Mouse (Mus musculus) MEL-GATA-1-ER (cell line): Measurements from ENCODE around the gene Rpl5.
A peak's percentile ranks its signal among the peaks of the same experiment; 100 is the strongest.
"Not testable (repeated sequence)": the region's sequence is repeated elsewhere in the genome, so short reads cannot be mapped to it uniquely, and the experiment has no call there.

Source experiments
- DNase-seq: peaks from one replicate; pipeline ENCODE4 v3.0.0-alpha.2; 2012; ENCODE audit warnings: low read depth; ENCODE audit errors: extremely low read depth

Rpl5 gene

DNA sequence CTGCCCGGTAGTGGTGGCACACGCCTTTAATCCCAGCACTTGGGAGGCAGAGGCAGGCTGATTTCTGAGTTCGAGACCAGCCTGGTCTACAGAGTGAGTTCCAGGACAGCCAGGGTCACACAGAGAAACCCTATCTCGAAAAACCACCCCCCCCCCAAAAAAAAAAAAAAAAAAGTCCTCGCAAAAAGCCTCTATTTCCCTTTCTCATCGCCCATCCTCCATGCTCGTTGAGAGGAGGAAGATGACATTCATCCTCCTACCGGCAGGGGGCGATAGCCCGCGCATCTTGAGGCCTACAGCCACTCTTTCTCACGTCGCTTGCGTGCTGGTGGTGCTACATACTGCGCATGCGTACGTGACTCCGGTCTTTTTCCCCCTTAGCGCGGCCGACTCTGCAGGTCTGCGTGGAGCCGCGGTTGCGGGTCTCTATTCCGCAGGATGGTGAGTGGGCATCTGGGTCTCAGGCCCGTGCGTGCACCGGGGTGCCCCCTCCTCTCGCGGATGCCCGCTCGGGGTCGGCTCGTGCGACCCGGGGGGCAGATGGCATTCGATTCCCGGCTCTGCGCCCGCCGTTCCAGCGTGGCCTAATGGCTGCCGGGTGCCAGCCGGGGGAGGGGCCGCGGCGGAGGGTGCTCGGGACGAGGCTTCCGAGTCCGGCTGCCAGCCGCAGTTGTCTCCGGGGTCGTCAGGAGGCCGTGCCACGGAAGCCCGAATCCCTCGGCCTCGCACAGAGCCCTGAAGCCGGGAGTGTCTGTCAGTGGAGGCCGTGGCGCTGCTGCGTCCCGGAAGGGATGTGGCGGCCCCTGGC, at the start of gene Rpl5:
Gene Rpl5 (plus strand): TSS at position 297 of the 808 bp plus-strand sequence.
- DNase-seq: peak; percentile 91

DNA sequence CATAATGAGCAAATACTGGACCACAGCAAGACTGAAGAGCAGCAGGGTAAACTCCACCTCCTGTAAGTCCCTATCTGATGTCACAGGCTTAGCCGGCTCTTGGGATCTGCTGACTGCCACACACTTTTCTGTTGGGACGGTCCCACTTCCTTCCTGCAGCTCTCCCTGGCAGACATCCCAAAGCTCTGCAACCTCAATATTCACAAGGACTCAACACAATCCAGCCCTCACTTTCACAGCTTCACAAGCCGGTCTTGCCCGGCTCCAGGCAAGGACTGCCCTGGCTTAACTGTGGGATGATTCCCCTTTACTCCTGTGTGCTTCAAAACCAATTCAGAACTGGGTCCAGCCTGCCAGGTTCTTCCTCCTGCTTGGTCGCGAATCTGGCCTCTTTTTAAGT, 46.5 kb upstream of the Rpl5 start:
- DNase-seq: no peak

DNA sequence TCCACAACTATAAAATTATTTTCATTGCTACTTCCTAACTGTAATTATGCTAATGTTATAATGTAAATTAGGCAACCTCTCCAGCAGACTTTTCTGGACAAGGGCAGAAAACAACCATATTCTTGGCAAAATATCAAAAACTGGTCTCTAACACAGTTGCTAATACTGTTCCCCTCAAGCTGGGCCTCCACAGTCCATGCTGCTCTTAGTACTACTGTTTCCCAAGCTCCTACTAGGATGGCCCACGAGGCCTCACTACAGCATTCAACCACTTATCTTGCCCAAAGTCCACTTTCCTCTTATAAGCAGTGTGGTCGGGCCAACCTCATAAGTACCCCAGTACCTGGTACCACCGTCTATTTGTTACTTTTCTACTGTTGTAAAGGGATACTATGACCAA, 45.7 kb upstream of the Rpl5 start:
- DNase-seq: no peak

DNA sequence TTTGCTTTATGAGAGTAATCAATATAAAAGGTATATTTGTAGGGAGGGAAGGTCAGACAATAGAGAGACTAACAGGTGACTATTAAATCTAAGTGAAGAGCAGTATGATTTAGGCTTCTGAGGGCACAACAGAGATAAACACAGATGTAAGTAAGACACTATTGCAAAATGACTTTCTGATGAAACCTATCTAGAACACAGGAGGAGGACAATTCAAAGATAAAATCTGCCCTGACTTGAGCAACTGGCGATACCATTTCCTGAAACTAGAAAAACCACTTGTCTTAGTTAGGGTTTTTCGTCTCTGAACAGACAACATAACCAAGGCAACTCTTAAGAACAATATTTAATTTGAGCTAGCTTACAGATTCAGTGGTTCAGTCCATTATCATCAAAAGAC, 44.8 kb upstream of the Rpl5 start:
- no peak for DNase-seq

DNA sequence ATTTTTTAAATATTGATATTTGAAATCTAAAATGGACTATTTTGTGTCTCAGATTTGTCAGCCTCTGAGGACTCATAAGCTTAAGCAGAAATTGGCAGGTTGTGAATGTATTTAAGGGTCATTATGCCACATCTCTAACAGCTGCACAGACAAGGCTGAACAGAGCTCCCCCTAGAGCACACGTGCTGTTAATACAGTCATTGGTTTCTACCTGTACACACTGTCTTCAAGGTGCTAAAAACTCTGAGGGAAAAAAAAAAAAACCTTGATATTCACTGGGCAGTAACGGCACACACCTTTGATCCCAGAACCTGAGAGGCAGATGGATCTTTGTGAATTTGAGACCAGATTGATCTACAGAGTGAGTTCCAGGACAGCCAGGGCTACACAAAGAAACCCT, 41.3 kb upstream of the Rpl5 start:
- DNase-seq: no peak

DNA sequence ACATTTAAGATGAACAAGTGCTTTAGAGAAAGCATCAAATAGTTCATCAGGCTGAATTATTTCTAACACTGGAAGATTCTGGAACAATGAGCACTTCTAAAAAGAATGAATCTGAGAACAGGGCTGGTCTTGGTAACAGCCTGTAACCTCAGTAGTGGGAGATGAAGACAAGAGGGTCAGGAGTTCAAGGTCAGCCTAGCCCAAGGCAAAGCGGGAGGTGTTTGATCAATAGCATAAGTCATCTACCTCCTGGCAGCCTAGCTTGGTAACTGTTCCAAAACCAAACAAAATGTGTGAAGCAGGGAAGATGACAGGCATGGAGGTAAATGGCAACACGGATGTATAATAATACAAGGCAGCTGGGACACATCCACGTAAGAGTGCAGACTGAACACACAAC, 36.3 kb upstream of the Rpl5 start:
- DNase-seq: no peak

DNA sequence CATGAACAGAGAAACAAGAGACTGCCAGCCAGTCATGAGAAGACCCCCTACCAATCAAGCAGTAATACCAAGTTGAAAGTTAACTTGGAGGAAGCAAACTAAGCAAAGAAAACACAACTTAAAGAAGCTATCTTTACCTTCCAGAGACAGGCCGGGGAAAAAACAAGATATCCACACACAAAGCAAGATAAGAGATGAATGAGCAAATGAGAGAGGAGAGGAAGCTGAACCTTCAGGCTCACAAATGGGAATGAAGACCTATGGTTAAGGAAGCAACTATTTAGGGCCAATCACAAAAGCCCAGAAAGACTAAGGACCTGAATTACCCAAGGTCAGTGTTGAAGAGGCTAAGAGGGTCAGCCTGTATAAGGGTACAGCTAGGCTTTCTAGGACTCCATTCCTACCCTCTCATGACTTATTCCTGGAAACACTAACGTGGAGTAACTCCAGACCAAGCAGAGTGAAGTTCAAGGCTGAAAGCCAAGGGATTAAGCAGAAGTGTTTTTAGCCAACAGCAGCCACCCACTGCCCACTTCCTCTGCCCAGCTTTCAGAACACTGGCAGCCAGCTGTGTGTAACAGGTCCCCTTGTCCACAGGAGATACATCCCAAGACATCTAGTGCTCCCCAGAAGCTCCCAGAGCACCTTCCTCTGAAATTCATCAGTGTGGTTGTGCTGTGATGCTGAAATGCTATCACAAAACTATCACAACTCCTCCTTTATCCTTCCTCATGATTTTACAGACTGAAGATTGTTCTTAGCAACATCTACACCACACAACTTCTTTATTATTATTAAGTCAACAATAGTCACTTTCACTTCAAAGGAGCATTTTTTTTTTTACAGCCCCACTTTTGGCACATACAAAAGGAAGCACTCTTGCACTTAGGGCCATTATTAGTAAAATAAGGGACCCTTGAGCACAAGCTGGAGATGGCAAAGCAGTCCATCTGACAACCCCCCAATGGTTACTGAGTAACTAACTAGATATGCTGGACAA, 33.9 kb upstream of the Rpl5 start:
- DNase-seq: peak; percentile 63

DNA sequence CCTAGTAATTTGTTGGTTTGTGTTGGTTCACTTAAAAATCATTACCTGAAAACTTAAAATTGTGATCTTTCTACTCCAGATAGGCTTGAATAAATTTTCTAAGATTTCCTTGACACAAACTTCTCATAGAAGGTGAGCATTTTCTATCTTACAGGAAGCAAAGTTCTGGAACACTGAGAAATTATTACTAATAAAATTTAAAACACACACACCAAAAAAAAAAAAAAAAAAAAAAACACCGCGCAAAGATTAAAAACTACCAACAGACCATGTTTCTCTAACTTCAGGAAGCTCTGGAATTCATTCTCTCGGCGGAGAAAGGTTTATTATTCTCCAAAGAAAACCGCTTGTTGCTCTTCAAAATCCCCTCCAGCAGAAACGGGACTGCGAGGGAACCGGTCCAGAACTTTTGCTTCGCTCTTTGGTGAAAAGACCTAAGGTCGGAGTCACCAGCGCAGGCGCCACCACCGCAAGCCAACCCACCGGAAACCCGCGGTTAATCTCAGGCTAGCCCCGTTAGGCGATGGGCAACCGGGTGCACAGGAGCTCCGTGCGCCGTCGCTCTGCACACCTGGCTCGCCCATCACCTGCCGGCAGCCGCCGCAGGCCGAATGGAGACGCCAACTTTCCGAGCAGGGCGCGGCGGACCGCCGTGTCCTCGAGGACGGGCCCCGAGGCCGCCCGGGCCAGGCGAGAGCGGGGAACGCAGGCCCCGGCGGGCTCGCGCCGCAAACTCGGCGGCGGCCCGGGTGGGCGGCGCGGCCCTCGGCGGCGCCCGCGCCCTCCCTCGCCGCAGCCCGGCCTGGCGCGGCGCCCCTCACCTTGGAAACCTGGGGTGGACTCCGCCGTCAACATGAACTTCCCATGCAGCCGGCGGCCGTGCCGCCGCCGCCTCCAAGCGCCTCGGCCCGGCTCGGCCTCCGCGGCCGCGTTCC, 32.1 kb upstream of the Rpl5 start:
- DNase-seq: no peak

DNA sequence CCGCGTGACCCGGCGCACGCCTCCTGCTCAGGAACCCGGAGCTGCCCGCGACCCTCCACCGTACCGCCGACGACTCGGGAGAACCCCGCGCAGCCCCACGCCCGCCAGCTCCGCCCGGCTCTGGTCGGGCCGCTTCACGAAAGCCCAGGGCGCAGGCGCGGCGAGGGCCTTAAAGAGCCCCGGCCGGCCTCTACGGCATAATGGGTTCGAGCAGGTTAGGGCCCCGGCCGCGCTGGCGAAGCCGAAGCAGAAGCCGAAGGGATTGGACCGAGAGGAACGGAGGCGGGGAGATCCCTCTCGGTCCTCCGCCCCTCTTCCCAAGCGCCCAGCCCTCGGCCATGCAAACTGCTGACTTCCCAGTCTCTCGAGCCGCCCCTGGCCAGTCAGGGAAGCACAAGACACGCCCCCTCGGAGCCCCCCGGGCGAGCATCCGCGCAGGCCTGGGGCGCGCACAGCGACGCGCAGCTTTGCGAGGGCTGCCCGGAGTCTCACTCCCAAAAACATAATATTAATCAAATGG, 31.3 kb upstream of the Rpl5 start:
- DNase-seq: peak; percentile 72

DNA sequence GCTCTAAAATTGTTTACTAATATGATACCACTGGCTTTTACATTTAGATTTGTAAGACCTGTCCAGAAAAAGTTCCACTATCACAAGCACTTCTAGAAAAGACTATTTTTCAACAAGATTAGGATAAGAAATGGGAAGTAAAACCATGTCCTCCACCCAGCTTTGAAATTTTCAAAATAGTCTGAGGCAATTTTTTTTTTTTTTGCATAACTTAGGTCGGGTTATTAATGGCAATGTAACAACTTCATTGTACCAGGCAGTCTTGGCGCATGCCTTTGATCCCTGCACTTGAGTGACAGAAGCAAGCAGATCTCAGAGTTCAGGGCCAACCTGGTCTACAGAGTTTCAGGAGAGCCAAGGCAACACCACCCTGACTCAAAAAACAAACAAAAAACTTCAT, 30.6 kb upstream of the Rpl5 start:
- no peak for DNase-seq

DNA sequence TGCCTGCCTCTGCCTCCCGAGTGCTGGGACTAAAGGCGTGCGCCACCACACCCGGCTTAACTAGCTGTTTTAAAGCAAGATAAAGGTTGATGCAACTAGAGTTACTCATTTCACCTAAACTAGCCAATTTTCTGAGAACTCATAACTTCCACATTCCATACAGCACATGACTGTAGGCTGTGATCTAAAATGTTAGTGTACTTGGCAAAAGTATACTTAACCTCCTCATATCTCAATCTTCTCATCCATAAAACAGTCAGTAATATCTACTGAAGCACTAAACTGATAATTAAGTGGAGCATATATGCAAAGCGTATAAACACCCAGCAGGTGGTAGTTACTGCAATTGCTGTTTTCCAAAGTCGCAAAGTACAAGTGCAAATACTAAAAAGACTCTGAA, 27.0 kb upstream of the Rpl5 start:
- no peak for DNase-seq

DNA sequence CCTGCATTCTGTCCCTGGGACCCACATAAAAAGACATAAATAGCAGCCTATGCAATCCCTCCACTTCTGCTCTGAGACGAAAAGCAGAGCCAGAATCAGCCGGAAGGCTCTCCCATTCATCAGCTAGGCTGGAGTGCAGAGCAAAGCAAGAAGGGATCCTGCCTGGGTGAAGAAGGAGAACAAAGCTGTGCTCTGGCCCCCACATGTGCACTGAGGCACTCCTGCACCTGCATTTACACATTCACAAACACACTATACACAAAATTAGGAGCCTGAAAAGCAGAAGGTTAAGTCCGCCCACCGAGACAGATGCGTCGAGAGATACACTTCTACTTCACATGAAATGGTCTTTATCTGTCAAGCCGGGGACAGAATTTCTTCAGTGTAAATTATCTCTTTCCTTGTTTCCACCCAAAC, 26.4 kb upstream of the Rpl5 start:
- peak; percentile 73 for DNase-seq

DNA sequence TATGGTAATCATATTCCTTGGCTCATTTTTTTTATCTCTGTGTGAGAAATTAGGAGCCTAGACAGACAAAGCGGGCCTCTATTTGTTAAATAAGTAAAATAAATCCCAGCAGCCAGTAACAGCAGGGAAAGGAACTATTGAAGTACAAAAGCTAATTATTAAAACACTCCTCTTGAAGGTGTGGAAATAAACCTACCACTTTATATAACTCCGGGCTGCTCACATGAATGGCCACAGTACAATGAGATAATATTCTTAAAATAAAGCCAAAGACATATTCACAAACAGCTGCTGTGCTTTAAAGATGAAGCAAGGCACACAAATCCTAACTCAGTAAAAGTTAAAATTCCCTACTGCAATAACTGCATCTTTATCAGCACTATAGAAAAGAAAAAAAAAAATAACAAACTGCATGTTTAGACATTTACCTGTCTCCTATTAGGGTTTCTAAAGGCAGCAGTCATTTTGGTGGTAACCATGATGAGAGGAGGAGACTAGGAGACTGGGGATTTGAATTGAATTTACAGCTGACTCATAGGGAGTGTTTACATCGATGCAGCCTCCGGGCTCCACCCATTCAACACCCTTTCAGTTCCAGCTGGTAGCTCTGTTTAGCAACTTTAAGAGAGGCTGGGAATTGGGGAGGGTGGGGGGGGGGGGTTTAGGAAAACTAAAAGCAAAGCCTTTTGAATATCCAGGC, 25.6 kb upstream of the Rpl5 start, which contains the start of gene Evi5:
Gene Evi5 (minus strand): TSS at position 547 of the 700 bp plus-strand sequence.
- DNase-seq: peak; percentile 38

DNA sequence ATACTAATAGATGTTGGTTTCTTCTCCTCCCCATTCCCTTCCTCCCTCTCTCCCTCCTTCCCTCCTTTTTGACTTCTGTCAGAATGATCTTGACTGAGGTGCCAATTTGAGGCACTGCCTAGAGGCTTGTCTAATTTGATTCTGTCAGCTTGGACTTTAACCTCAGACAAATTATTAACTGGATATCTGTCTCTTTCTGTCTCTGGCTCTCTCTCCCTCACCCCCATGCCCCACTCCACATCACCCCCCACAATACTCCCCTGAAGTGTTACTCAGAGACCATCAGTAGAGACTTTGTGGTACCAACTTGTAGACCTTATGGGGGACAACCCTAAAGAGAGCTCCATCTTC, 25.1 kb upstream of the Rpl5 start:
- no peak for DNase-seq

DNA sequence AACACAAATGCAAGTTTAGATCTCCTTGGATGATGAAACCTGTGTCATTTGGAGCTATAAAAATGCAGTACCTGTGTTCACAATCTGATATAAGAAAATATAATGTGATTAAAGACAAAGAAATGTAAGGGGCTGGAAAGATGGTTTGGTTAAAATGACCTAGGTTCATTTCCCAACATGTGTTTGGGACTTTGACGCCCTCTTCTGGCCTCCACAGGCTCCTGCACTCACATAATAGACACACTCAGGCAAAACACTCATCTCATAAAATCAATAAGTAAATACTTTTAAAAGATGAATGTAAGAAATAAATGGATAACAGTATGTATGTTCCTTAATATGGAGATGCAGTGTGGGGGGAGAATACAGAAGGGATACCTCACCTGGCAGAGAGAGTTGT, 23.2 kb upstream of the Rpl5 start:
- no peak for DNase-seq

DNA sequence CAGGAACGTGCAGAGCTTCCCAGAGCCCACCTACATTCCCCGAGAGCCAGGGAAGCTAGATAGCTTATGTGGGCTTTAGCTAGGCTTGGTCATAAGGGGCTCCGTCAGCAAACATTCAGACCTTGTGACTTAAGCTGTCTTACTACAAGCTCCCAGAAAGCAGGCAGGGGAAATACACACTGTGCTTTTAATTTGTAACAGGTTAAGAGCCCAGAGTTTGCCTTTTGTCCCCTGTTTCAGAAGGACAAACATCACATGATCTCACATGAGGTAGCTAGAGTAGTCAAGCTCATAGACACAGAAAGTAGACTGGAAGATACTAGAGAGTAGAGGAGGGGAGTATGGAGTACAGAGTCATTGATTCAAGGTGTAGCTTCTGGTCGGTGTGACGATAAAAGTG, 19.6 kb upstream of the Rpl5 start:
- DNase-seq: no peak

DNA sequence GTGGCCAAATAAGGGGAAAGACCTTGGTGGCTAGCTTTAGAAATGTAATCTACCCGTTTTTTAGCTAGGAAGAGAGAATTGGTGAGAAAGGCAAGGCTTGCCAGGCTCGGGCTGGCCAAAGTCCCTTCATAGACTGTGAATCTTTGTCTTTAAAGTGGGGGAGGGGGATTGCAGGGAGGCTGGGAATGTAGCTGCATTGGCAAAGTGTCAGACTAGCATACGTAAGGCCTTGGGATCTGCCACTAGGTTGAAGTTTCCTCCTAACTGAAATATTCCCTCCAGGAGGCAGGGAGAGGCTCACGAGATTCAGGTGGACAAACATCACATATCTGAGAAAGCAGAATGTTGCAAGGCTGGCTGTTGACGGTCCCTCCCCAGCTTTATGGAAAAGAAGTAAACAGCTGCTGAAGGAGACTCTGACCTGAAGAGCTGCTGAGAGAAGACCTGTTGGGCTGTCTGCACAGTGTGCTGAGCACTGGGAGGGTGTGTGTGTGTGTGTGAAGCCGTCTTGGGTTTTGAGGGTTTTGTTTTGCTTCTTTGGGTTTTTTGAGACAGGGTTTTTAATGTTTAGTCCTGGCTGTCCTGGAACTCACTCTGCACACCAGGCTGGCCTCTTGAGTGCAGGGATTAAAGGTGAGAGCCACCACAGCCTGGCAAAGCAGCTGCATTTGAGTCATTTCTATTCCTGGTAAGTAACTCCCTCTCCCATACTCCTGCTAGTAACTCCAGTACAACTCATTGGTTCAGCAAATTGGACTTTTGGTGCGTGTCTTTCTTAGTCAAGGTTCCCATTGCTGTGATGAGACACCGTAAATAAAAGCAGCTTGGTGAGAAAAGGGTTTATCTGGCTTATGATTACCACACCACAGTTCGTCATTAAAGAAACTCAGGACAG, 10.1 kb upstream of the Rpl5 start:
- no peak for DNase-seq

DNA sequence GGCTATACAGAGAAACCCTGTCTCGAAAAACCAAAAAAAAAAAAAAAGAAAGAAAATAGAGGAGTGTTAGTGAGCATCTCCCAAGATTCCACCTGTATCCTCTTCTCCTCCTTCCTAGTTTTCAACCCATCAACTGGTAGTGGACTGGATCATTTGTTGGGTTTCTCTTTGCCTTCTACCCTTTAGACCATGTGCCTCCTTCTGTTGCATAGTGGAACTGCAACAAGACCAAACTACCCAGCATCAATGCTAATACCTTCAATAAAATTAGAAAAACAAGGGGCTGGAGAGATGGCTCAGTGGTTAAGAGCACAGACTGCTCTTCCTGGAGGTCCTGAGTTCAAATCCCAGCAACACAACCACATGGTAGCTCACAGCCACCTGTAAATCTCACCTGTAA, 8.8 kb upstream of the Rpl5 start:
- not testable (repeated sequence) for DNase-seq

DNA sequence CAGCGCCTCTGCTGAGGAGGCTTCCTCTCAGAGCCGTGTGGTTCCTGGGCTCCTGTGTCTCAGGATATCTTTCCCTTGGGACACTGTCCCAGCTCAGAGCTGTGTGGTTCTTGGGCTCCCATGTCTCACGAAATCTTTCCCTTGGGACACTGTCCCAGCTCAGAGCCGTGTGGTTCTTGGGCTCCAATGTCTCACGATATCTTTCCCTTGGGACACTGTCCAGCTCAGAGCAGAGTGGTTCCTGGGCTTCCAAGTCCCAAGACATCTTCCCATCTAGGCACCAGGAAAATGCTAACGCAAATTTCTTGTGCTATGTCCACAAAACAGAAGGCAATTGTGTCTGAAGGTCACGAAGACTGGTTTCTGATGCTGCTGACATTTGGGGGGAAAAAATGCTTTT, 5.6 kb upstream of the Rpl5 start:
- no peak for DNase-seq
